Mouse (Mus musculus) forebrain, embryonic 11.5 days (tissue): ENCODE results near the gene Epn1. TPM values are rescaled to one million over a fixed set of nuclear protein-coding genes. Genes with fewer than 3 reads are reported as not detected.
"Not testable (repeated sequence)": the region's sequence is repeated elsewhere in the genome, so short reads cannot be mapped to it uniquely, and the experiment has no call there.

ENCODE experiments used
- ATAC-seq: fragments of 200-750 bp; cut with Nextera tagmentation; replicated peaks from 2 replicates; pipeline ENCODE4 v1.8.0; 2017; ENCODE audit warnings: moderate TSS enrichment; ENCODE audit not compliant: low FRiP score
- DNase-seq: peaks from one replicate; pipeline ENCODE4 v3.0.0-alpha.2; 2017; ENCODE audit warnings: low spot score
- H3K27ac ChIP-seq: fragments of 300-500 bp; sonication (generic); 2 replicates; pipeline ENCODE4 v1.5.1; 2014; ENCODE audit warnings: low read depth, low read length
- H3K27me3 ChIP-seq: fragments of 300-500 bp; sonication (generic); 2 replicates; pipeline ENCODE4 v1.6.1; 2014; ENCODE audit warnings: mild to moderate bottlenecking, low read length, mixed read lengths; ENCODE audit not compliant: control insufficient read depth, insufficient read depth
- H3K36me3 ChIP-seq: fragments of 300-500 bp; sonication (generic); 2 replicates; pipeline ENCODE4 v1.6.1; 2014; ENCODE audit warnings: mild to moderate bottlenecking, low read length, moderate library complexity, mixed read lengths; ENCODE audit not compliant: control insufficient read depth, insufficient read depth
- H3K4me1 ChIP-seq: fragments of 300-500 bp; sonication (generic); replicated peaks from 2 replicates; pipeline ENCODE4 v1.6.1; 2014; ENCODE audit warnings: low read length, mixed read lengths; ENCODE audit not compliant: control insufficient read depth, insufficient read depth
- H3K4me2 ChIP-seq: fragments of 300-500 bp; sonication (generic); 2 replicates; pipeline ENCODE4 v1.6.1; 2014; ENCODE audit warnings: low read depth, mild to moderate bottlenecking, low read length, moderate library complexity, mixed read lengths; ENCODE audit not compliant: severe bottlenecking
- H3K4me3 ChIP-seq: fragments of 300-500 bp; sonication (generic); 2 replicates; pipeline ENCODE4 v1.5.1; 2014; ENCODE audit warnings: low read depth, low read length
- H3K9ac ChIP-seq: fragments of 300-500 bp; sonication (generic); 2 replicates; pipeline ENCODE4 v1.6.1; 2014; ENCODE audit warnings: low read length
- H3K9me3 ChIP-seq: fragments of 300-500 bp; sonication (generic); 2 replicates; pipeline ENCODE4 v1.6.1; 2016; ENCODE audit warnings: low read length, mixed read lengths; ENCODE audit not compliant: control insufficient read depth
- WGBS: fragments of 180-500 bp; shearing (Covaris S2); extraction: QIAGEN DNeasy Blood & Tissue Kit; methylation state at CpG from one replicate; pipeline ENCODE4 v1.1.7; 2014; 5-methylcytosine and 5-hydroxymethylcytosine counted together
- polyA plus RNA-seq: library from polyadenylated mRNA; unstranded; fragments of >200 nt; fragmentation: Nextera tagmentation; extraction: Ambion mirVana; gene quantifications from 2 replicates; pipeline ENCODE4 v1.2.1, GENCODE M21; 2014

Gene Epn1
- polyA plus RNA-seq, 1 experiment from 2014 or later, result 70.1 TPM

GRCm38 (mm10) chr7:5061774-5062359, 18.2 kb upstream of the Epn1 start, which contains the start of gene U2af2:
TSS of gene U2af2 (plus strand) at chr7:5062143.
- ATAC-seq, result peak; percentile 86
- H3K4me1 ChIP-seq, result peaks cover 15% of the 10 kb centered on the region
- H3K9me3 ChIP-seq, result no peaks in the 10 kb centered on the region
- H3K27me3 ChIP-seq, result peaks cover 13% of the 10 kb centered on the region
- peak; percentile 98 for DNase-seq
- peak within 1 kb of the TSS; percentile 86 for H3K9ac ChIP-seq
- WGBS, result under 1% methylated on average over 63 of the region's 65 CpGs
- H3K4me3 ChIP-seq, result peak within 1 kb of the TSS; percentile 64
- no peaks in the 10 kb centered on the region for H3K36me3 ChIP-seq
- H3K4me2 ChIP-seq, result peak within 1 kb of the TSS; percentile 88
- H3K27ac ChIP-seq, result peak within 1 kb of the TSS; percentile 98

- peak; percentile 85 for DNase-seq
- Histone ChIP-seq H3K4me1 (peaks cover 13% of the 10 kb centered on the region; the same call in 1 of the 2 replicates), H3K27me3 (peaks cover 7% of the 10 kb centered on the region), H3K36me3 (no peaks in the 10 kb centered on the region; the same call in 1 of the 2 replicates), H3K9me3 (no peaks in the 10 kb centered on the region), H3K9ac (peak overlapping the region; percentile 86), H3K4me2 (peak overlapping the region; percentile 59), H3K27ac (peak overlapping the region; percentile 98), H3K4me3 (peak overlapping the region; percentile 64)
- under 1% methylated on average over 51 of the region's 51 CpGs for WGBS
- ATAC-seq, result peak; percentile 55
These were observed 17.6 kb upstream of the Epn1 start for GRCm38 (mm10) chr7:5062360-5063001.

DNA sequence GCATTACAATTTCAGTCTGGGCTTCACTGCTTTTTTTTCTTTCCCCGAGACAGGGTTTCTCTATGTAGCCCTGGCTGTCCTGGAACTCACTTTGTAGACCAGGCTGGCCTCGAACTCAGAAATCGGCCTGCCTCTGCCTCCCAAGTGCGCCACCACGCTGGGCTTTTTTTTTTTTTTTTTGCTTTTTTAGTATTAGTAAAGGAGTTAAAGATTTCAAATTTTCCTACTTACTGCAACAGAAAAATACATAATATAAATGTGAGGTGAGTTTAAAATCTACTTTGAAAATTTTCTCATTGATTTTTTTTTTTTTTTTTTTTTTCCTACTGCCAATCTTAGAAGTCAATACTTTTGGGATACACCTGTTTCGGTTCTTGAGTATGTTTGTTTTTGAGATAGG, 15.1 kb upstream of the Epn1 start:
- 90% methylated on average over 6 of the region's 6 CpGs for WGBS
- no peak for ATAC-seq
- H3K9me3 ChIP-seq, result no peaks in the 10 kb centered on the region
- no peak overlapping the region for H3K9ac ChIP-seq
- no peak overlapping the region for H3K27ac ChIP-seq
- H3K4me3 ChIP-seq, result no peak overlapping the region
- no peak for DNase-seq
- peaks cover 9% of the 10 kb centered on the region; the same call in 1 of the 2 replicates for H3K36me3 ChIP-seq
- no peaks in the 10 kb centered on the region for H3K27me3 ChIP-seq
- no peak overlapping the region for H3K4me2 ChIP-seq
- peaks cover 13% of the 10 kb centered on the region; the same call in 1 of the 2 replicates for H3K4me1 ChIP-seq

DNA sequence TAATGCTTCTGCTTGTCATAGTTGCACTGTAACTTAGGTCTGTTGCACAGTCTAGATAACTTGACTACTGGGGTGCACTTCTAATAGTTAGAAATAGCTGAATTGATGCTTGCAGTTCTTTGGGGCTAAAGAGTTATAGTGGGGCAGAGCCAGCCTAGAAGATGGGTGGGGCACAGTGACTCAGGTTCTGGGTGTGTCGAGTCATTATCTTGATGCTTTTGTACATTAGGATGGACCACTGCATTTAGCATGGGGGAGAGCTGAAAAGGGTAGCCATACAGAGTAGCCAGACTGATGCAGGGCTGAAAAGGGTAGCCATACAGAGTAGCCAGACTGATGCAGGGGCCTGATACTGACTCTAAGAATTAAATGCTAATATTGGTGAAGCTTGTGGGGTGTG, 6.4 kb upstream of the Epn1 start:
- WGBS, result 83% methylated on average over 1 of the region's 1 CpGs
- no peak overlapping the region for H3K27ac ChIP-seq
- no peak overlapping the region for H3K9ac ChIP-seq
- no peak for DNase-seq
- H3K36me3 ChIP-seq, result peaks cover 42% of the 10 kb centered on the region
- no peak overlapping the region for H3K4me2 ChIP-seq
- no peaks in the 10 kb centered on the region for H3K4me1 ChIP-seq
- H3K4me3 ChIP-seq, result no peak overlapping the region
- H3K27me3 ChIP-seq, result no peaks in the 10 kb centered on the region
- H3K9me3 ChIP-seq, result no peaks in the 10 kb centered on the region
- no peak for ATAC-seq

DNA sequence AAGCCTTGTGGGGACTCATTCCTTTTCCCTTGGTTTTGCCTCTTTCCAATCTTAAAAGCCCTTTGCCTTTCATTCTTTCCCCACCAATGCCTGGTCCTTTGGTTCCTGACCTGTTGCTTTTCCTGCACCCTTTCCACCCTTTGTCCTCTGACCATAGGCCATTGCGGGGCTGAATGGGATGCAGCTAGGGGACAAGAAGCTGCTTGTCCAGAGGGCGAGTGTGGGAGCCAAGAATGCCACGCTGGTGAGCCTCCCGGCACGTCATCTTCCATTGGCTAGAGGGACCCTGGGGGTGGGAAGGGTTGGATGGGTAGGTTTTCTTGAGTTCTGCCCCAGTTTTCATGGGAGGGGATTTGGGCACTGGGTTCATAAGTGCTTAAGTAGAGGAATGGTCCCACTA, 5.1 kb upstream of the Epn1 start:
- no peak for ATAC-seq
- Histone ChIP-seq H3K4me3 (no peak overlapping the region), H3K27ac (no peak overlapping the region), H3K9ac (no peak overlapping the region), H3K27me3 (no peaks in the 10 kb centered on the region), H3K4me2 (no peak overlapping the region), H3K9me3 (no peaks in the 10 kb centered on the region), H3K36me3 (peaks cover 42% of the 10 kb centered on the region), H3K4me1 (no peaks in the 10 kb centered on the region)
- 95% methylated on average over 5 of the region's 5 CpGs for whole genome bisulfite sequencing
- DNase-seq, result no peak

GRCm38 (mm10) chr7:5076931-5077330, 3.1 kb upstream of the Epn1 start:
- no peaks in the 10 kb centered on the region for H3K9me3 ChIP-seq
- ATAC-seq (no peak), DNase-seq (no peak)
- H3K36me3 ChIP-seq, result peaks cover 28% of the 10 kb centered on the region
- no peak overlapping the region for H3K4me2 ChIP-seq
- H3K9ac ChIP-seq, result no peak overlapping the region
- no peaks in the 10 kb centered on the region for H3K4me1 ChIP-seq
- 92% methylated on average over 2 of the region's 2 CpGs for WGBS
- H3K27ac ChIP-seq, result no peak overlapping the region
- H3K4me3 ChIP-seq, result no peak overlapping the region
- H3K27me3 ChIP-seq, result no peaks in the 10 kb centered on the region

- not testable (repeated sequence) for H3K27me3 ChIP-seq, DNase-seq, H3K4me1 ChIP-seq, H3K9me3 ChIP-seq
- ATAC-seq, result peak; percentile 45
- peak overlapping the region; percentile 96 for H3K4me3 ChIP-seq
- H3K4me2 ChIP-seq, result peak overlapping the region; percentile 87; the same call in 1 of the 2 replicates
- peak overlapping the region; percentile 35; the same call in 1 of the 2 replicates for H3K9ac ChIP-seq
- H3K36me3 ChIP-seq, result peaks cover 17% of the 10 kb centered on the region
- H3K27ac ChIP-seq, result peak overlapping the region; percentile 53; the same call in 1 of the 2 replicates
- WGBS, result 54% methylated on average over 10 of the region's 13 CpGs
These were observed 548 bp upstream of the Epn1 start for GRCm38 (mm10) chr7:5079365-5080009.

DNA sequence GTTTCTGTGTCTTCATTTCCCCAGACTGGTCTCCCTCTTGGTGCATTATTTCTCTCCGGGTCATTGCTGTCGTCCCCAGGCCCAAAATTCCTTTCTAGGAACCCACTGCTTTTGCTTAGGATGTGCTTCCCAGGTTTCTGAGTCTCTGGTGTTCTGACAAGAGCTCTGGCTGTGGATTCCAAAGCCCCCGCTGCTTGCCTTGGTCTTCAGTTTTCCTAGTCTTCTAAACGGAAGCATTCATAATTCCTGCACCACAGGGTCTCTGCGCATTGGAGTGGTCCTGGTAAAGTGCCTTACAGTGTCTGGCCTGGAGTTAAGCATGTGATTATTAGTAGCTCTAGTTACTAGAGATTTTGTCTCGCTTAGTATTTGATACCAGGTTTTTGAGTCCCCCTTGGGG, 780 bp downstream of the Epn1 start:
- no peaks in the 10 kb centered on the region for H3K9me3 ChIP-seq
- 22% methylated on average over 6 of the region's 6 CpGs for WGBS
- H3K27ac ChIP-seq, result 0 out of 2 replicates have a peak overlapping the region, but pooled peaks have one; percentile 76
- no peak for ATAC-seq
- H3K27me3 ChIP-seq, result no peaks in the 10 kb centered on the region
- no peaks in the 10 kb centered on the region for H3K4me1 ChIP-seq
- peak overlapping the region; percentile 87 for H3K4me2 ChIP-seq
- H3K9ac ChIP-seq, result peak overlapping the region; percentile 95
- DNase-seq, result peak; percentile 48
- H3K36me3 ChIP-seq, result peaks cover 19% of the 10 kb centered on the region
- H3K4me3 ChIP-seq, result peak overlapping the region; percentile 96
